Mouse (Mus musculus) right cerebral cortex, postnatal 25 days (tissue): ENCODE data around the gene Nfic.
"Not testable (repeated sequence)": the region's sequence is repeated elsewhere in the genome, so short reads cannot be mapped to it uniquely, and the experiment has no call there.

Experiments used
- DNase-seq: peaks from one replicate; pipeline ENCODE4 v3.0.0; 2022

Gene Nfic

DNA sequence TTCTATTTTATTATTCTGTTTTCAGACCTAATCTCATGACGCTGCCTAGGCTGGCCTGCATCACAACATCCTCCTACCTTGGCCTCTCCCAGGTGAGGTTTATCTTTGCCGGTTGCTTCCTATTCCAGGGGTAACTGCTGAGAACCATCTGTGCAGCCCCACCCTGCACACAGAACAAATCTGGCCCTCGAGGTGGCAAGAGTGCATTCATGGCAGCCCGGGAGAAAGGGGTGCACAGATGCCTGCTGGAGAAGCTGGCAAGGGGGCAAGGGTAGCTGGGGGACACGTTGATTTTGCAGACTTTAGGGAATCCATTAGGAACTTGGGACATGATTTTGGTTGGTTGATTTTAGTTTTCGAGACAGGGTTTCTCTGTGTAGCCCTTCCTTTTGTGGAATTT, 2.8 kb upstream of the Nfic start:
- DNase-seq = peak; percentile 12

DNA sequence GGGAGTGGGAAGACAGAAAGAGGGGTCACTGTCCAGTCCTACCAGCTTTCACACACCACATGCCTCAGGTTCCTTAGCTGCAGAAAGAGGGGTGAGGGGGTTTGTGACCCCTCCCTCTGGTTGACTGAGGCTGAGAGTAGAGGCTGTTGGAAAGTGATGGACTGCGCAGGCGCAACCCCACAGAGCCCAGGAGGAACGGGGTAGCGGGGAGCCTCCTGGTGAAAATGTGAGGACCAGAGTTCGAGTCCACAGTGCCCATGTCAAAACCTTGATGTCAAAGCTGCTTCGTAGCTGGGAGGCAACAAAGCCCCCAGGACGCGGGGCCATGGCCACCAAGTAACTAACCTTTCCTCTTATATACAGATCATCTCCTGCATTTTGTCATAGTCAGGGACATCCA, 2.2 kb upstream of the Nfic start:
- DNase-seq = no peak

DNA sequence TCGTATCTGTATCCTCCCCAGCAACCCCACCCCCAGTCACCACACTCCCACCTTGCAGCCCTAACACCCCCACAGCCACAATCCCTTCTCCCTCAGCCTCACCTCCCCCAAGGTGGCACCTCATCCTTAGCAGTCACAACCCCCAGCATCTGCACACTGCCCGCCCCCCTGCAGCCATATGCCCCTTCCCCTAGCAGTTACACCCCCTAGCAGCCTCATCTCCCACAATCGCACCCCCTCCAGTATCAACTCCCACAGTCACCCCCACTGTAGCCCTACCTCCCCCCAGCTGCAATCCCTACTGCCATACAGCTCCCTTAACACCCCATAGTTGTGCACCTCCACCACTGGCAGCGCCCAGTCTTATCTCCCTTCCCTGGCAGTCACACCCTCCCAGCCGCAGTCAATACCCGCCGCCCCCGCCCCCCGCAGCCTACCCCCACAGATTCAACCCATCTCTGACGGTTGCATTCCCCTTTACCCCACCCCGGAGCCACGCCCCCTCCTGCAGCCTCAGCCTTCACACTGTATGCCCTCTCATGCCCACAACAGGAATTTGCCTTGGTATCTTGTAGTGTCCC, 1.6 kb upstream of the Nfic start:
- no peak for DNase-seq

DNA sequence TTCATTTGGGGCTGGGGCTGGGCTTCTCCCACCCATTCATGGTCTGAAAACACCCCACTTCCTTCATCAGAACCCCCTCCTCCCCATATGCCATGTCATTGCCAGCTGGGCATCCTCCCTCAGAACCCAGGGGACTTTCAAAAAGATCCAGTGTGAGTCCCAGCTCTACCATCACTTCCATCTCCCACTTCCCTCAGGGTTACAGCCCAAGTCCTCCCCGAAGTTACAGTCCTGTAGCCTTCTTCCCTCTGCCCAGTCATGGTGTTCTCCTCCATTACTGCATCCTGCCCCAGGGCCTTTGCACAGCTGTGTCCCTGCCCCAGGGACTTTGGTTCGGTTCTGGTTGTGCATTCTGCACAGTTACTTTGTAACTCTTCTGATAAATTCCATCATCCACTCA, 1.3 kb downstream of the Nfic start:
- no peak for DNase-seq

DNA sequence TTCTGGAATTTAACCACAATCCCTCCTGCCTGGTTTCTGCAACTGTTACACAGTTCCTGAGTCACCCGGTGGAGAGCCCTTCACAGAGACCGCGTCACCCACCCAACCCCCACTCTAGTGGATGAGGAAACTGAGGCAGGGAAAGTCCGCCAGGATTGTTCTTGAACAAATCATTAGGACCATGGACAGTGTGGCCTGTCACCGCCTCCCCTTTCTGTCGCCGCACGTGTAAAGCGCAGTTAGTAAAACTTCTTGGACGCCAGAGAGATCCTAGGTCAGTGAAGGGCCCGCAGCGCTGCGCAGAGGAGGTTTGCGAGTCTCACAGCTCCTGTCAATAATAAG, 2.5 kb downstream of the Nfic start:
- no peak for DNase-seq

DNA sequence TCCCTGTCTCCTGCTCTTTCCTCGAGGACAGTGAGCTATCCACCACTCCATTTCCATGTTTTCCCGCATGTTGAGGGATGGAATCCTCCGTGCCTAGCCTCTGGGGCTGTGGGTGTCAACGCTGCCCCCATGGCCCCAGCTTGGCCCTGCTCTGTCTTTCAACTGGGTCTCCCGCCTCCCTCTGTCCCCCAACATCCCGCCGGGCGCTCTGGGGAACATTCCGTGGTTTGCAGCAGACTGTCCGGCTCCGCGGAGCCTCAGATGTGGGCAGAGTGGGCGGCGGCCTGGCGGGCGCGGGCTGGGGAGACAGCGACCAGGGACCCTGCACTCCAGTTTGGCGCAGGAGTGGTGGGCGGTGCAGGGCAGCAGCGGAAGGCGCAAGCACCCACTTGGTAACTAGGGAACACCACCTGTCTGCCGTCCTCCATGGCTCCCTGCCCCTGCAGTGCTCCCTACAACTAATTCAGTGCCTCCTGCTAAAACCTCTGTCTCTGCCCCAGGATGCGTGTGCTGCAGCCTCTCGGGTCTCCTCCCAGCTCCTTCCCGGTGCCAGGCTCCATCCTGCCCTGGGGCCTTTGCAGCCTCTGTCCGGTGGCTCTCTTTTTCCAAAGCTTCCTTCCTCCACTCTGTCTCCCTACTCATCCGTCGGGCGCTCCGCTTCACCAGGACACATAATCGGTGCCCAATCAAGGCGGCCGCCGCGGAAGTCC, 3.0 kb downstream of the Nfic start:
- DNase-seq = no peak

DNA sequence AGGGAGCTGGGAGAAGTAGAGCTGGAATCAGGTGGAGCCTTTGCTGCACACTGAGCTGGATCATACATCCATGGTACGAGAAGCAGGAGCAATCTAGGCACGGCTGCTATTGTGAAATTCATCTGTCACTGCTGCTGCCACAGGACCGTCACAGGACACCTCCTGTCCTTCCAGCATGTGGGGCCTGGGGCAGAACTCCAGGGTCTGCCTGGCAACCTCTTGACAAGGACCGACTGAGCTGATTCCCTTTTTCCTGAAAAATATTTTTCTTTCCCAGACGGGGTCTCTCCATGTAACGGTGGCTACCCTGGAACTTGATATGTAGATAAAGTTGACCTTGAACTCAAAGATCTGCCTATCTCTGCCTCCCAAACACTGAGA, 4.1 kb downstream of the Nfic start:
- no peak for DNase-seq

DNA sequence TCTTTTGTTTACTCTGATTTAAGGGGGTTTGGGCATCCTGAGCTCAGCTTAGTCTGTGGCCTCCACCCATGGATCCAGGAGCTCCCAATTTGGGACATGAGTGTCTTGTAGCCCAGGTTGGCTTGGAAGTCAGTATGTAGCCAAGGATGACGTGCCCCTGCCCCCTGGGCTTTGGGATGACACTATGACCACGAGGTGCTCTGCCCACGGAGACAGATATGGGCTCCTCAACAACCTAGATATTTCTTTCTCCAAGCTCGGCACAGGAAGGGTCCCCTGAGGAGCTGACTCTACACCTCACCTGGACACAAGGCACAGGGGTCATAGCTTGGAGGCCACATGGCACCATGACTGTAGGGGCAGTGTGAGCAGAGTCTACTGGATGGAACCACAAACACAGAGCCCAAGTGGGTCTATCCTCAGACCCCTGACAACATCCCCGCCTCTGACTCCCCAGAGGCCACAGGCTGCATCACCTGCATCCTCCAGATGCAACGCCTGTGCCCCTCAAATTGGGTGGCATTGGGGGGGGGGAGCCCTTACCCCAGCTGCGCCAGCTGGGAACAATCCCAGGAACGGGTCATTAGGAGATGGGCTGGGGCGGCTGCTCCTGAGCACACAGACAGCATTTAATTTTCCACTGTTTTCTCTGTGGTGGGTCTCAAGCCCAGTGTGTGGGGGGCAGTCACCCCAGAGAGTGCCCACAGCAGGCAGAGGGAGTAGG, 4.6 kb downstream of the Nfic start:
- no peak for DNase-seq

DNA sequence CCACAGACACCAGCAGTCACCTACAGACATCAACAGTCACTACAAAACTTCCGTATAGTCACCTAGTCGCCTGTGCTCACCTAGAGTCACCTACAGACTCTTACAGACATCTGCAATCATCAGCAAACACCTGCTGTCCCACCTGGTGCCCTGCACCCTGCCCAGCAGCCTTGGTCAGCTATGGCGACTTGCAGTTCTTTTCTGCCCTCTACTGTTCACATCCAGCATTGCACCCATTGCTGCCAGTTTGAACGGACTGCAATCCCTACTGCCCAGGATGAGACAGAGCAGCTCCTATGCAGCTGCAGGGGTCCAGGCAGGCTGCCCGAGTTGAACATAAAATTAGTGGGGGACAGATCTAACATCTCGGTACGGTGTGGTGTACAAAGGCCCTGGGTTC, 5.3 kb downstream of the Nfic start:
- peak; percentile 77 for DNase-seq

DNA sequence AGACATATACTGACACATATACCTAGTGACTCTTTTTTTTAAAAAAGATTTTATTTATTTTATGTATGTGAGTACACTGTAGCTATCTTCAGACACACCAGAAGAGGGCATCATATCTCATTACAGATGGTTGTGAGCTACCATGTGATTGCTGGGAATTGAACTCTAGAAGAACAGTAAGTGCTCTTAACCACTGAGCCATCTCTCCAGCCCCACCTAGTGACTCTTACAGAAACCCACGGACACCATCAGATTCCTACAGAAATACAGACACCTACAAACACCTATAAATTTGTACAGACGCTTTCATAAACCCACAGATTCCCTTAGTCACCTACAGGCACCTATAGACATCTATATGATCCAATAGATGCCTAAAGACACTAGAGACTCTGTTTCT, 9.9 kb downstream of the Nfic start:
- DNase-seq = not testable (repeated sequence)

DNA sequence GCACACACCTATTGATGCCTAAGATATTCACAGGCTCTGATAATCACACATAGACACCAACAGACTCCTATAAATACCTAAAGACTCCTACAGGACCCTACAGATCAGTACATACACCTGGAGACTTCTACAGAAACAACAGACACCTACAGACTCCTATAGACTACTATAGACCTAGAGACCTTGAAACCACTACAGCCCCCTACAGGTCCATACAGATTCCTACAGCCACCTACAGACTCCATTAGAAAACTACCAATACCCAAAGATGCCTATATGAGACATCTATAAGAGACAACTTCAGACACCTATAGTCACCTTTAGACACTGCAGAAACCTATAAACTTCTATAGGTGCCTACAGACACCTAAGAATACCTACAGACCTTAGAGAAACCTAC, 14.4 kb downstream of the Nfic start:
- DNase-seq = no peak

DNA sequence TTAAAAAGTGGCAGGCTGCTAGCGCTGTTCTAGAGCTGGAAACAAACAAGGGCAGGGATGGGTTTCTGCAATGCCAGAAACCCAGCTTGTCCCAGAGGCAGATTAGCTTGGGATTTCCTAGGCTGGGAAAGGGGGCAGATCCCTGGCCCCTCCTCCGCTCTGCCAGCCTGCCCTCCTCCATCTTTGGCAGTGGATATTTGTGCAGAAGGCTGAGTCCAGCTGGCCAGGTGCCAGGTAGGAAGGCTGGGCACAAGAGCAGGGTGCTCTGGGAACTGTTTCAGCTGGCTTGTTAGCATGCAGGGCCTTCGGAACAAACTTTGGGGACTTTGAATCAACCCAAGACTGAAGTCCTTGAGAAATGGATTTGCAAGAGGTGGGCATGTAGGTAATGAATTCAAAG, 20.0 kb downstream of the Nfic start:
- peak; percentile 58 for DNase-seq

DNA sequence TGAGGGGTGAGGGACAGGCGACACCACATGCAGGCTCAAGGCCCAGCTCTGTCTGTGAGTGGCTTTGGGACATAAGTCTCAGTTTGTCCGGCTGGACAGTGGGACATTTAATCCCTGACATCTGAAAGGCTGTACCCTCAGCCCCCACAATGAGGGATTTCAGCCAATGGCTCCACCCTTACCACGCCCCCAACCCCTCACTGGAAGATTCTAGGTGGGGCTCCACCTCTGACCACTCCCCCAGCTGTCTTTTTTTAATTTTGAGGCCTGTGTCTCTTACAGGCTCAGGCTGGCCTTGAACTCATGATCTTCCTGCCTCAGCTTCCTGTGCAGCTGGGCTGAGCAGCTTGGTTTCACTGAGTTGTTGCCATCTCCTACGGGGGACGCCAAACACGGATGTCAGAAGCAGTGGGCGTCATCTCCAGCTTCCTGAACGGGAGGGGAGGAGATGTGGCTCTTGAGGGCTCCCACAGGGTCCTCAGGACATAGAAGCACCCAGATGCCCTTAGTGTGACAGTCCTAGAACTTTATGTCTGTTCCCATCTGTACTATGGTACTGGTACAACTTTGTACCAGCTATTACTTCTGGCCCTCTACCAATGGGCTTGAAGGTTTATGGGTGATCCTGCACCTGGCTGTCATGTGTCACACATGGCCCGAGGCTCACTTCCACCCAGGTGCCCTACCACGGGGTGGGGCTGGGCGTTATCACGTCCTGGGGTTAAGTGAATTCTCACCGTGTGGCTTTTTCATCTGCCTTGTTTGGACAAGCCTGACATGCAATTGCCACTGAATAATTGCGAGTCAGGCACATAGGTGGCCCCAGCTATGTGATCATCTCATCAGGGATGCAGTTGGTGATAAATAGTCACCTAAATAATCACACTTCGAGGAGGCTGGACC, 20.8 kb downstream of the Nfic start:
- peak; percentile 3 for DNase-seq

DNA sequence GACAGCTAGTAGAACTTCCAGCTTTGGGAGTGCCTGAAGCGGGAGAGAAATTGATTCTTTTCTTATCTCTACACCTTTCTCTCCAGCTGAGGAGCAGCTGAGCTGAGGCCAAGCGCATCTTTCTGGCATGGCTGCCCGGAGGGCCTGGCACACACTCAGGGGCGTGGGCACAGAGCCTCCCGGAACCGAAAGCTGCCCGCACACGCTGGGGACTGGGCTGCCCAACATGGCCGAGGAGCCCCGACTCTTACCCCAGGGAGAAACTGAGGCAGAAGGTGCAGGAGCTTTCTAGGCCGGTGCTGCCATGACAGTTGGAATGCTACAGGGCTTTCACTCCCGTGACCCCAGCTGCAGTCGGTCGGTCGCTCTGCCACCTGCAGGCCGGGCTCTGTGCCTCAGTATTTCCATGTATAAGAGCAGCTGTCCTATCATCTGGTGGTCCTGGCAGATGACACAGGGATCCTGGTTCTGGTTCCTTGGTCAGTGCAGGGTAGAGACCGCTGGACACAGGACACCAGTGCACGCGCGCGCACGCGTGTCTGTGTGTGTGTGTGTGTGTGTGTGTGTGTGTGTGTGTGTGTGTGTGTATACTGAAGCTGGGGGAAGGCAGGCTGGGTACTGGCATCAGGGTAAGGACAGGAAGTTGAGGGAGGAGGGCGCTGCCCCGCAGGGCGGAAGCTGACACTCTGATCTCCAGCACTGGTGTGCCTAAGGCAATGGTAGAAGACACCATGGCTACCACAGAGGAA, 21.7 kb downstream of the Nfic start:
- peak; percentile 7 for DNase-seq

DNA sequence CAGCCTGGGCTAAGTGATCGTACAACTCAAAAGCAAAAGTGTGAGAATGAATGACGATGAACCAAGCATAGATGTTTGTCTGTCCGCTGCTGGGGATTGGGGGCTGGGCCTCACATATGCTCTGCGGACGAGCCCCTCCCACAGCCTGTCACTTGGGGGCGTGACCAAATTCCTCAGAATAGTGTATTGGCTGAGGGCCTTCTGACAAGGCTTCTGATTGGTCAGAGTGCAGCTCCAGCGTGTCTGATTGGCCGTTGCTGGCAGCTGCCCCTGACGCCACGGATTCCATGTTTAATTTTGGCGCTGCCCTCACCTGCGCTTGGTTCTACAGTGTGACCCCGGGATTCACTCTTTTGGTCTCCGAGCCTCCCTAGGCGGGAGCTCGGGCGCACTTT, 22.6 kb downstream of the Nfic start:
- DNase-seq = peak; percentile 92

DNA sequence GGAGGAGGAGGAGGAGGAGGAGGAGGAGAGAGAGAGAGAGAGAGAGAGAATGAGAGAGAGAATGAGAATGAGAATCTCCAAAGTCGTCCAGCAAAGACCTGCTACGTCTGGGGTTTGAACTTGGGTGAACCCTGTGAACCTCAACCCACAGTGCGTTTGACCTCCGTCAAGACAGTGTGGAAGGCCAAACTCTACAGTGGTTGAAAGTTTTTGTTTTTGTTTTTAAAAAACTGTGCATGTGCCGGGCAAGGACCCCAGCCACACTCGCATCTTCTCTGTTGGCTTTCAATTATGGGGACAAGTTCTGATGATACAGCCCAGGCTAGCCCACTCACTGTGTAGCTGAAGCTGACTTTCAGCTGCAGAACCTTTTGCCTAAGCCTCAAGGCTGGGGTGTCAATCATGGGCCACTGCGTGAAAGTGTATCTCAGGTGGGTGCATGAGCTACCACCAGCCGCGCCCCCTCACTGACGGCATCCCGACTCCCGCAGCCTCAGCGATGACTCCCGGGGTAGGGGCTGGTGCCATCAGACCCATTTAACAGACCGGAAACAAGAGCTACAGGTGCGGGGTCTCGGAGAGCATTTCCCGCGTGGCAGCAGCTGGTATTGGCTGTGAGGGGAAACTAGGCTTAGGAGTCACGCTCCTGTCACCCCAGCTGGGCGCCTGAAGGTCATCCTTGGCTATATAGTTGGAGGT, 23.1 kb downstream of the Nfic start:
- no peak for DNase-seq

DNA sequence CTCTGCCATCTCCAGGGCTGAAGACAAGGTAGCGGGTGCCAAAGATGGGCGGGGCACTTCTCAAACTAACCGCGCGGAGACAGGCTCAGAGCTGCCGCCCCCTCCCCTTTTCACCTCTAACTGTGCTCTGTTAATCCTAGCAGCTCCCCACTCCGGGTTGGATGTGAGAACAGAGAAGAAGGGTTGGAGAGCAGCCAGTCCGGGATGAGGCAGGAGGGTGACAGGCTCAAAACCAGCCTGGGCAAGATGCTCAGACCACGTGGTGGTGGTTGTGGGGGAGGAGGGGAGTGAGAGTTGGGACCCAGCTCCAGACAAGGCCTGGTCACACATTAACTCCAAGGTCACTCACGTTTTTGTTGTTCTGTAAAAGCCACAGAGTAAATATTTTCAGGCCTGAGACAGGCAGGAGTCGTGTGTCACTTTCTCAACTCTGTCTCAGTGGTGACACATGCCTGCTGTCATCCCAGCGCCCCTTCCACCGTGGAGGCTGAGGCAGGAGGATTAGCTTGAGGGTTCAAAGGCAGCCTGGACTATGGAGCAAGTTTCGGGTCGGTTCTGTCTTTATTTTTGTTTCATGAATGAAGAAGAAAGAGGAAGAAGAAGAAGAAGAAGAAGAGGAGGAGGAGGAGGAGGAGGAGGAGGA, 23.8 kb downstream of the Nfic start:
- DNase-seq = peak; percentile 26

DNA sequence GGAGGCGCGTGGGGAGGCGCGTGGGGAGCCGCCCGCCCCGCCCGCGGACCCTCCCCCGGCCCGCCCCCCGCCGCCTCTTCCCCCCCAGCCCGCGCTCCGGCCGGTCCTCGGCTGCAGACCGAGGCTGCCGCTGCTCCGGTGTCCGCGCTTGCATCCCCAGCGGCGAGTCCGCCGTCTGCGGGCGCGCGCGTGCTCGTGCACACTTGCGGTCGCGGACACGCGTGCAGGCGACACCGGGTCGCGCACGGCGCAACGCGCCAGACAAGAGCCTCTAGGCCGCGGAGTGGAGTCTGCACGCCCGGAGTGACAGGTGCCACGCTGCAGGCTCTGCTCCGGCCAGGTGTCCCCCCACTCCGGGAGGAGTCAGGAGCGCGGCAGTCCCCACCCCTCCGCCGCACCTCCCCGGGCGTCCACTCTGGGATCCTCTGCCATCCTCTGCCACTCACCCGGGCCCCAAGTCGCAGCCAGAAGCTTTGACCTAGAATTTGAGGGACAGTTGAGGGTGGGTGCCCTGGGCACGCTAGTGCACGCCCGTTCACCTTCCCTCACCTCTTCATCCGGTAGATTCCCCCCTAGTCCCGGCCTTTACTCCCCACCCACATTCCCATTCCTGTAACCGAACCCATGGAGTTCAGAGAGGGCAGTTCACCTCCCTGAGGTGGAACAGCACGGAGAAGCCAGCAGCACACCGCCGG, 24.5 kb downstream of the Nfic start:
- peak; percentile 79 for DNase-seq

DNA sequence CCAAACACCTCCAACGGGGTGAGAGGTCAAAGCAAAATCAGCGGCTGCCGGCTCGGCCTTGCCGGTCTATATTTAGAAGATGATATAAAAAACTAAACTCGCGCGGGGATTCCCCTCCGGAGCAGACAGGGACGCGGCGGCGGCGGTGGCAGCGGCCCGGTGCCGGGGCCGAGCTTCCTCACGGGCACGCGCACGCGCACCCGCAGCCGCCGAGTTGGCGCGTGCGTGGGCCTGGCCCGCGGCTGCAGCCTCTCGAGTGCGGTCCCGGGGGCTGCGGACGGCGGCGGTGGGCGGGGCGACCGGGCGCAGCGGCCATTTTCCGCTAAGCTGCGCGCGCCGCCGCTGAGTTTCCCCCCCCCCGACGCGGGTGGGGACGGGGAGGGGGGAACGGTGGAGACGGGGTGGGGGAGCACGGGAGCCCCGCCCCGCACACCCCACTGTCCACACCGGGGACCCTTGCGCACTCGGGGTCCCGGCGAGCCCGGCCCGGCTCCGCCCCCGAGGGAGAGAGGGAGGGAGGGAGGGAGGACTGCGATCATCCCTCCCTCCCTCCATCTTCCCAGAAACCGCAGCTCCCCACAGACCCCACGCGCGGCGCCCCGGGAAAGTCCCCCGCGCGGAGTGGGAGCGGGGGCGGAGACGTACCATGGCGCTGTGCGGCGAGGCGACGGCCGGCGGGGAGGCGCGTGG, 25.1 kb downstream of the Nfic start:
- DNase-seq = peak; percentile 88

DNA sequence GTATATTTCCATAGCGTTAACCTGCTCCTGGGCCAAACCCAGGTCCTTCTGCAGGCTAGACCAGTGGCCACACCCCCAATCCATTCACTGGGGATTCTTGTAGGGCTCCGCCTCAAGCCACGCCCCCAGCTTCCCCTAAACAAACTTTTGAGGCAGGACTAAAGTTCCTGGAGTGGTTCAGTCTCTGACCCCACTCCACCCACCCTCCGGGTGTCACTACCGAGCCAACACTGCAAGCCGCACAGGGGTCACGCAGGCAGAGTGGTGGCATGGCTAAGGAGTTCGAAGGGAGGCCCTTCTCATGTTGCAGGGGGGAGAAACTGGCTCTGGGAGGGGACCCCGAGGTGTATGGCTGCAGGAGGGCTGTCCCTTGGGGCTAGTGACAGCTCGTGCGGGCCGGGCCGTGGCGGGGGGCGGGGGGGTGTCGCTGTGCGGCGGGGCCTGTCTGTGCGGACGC, 25.8 kb downstream of the Nfic start:
- DNase-seq = peak; percentile 68
